Mouse (Mus musculus) bone marrow macrophage, adult 2 months (primary cell): Measurements from ENCODE around the gene Ifna5.
"Not testable (repeated sequence)": the region's sequence is repeated elsewhere in the genome, so short reads cannot be mapped to it uniquely, and the experiment has no call there.

ENCODE experiments used
- CTCF ChIP-seq: IDR thresholded peaks from 2 replicates; pipeline ENCODE4 v1.5.1; 2012; ENCODE audit warnings: low read depth, mild to moderate bottlenecking, low read length, moderate library complexity
- POLR2A ChIP-seq: IDR thresholded peaks from 2 replicates; pipeline ENCODE4 v1.6.1; 2012; ENCODE audit warnings: mild to moderate bottlenecking, low read depth, low read length, borderline replicate concordance

- not testable (repeated sequence) for TF ChIP-seq CTCF, POLR2A
Observed at GRCm38 (mm10) chr4:88805231-88805630, 30.1 kb upstream of the Ifna5 start, which contains the start of gene Gm13288.
